Mouse (Mus musculus) kidney, adult 2 months (tissue): ENCODE measurements at regions not wholly inside any gene's neighbourhood (a gene's known extent, or its start where the extent isn't known, plus 50 kb on each side); places are given as distances from the start of the nearest gene placed in this dataset.

Source experiments
- DNase-seq: peaks from one replicate; pipeline ENCODE4 v3.0.0; 2021
- H3K27ac ChIP-seq: fragments of 200-500 bp; 2 replicates; pipeline ENCODE4 v1.5.1; 2012; ENCODE audit warnings: low read depth, low read length, control low read depth, inconsistent platforms; ENCODE audit not compliant: insufficient read depth
- H3K27me3 ChIP-seq: fragments of 200-500 bp; replicated peaks from 2 replicates; pipeline ENCODE4 v1.6.1; 2012; ENCODE audit warnings: mild to moderate bottlenecking, moderate library complexity, low read length, inconsistent platforms; ENCODE audit not compliant: control insufficient read depth, insufficient read depth
- H3K36me3 ChIP-seq: fragments of 200-500 bp; 2 replicates; pipeline ENCODE4 v1.6.1; 2012; ENCODE audit warnings: mild to moderate bottlenecking, moderate library complexity, low read length, inconsistent platforms; ENCODE audit not compliant: control insufficient read depth, insufficient read depth
- H3K4me1 ChIP-seq: fragments of 200-500 bp; 2 replicates; pipeline ENCODE4 v1.6.1; 2011; ENCODE audit warnings: low read length; ENCODE audit not compliant: control insufficient read depth, insufficient read depth
- H3K4me3 ChIP-seq: fragments of 200-500 bp; 2 replicates; pipeline ENCODE4 v1.5.1; 2011; ENCODE audit warnings: mild to moderate bottlenecking, low read depth, low read length, control low read depth; ENCODE audit not compliant: insufficient read depth
- CTCF ChIP-seq: fragments of 200-500 bp; conservative IDR thresholded peaks from 2 replicates; pipeline ENCODE4 v1.5.1; 2011; ENCODE audit warnings: low read depth, mild to moderate bottlenecking, control low read depth, low read length, moderate library complexity, mixed read lengths; ENCODE audit not compliant: insufficient read depth, insufficient read length
- POLR2A ChIP-seq: fragments of 200-500 bp; IDR thresholded peaks from one replicate; pipeline ENCODE4 v1.6.1; 2011; ENCODE audit warnings: low read depth, low read length, control low read depth
- WGBS: fragments of 180-500 bp; shearing (Covaris S2); methylation state at CpG from one replicate; pipeline ENCODE4 v1.1.7; 2018; 5-methylcytosine and 5-hydroxymethylcytosine counted together

GRCm38 (mm10) chr10:26494380-26494781 is 118.6 kb upstream of the L3mbtl3 start:
- Histone ChIP-seq H3K27me3 (no peaks in the 10 kb centered on the region), H3K36me3 (no peaks in the 10 kb centered on the region), H3K4me3 (no peak overlapping the region), H3K4me1 (no peaks in the 10 kb centered on the region), H3K27ac (no peak overlapping the region)
- peak; percentile 71 for TF ChIP-seq CTCF
- no peak for TF ChIP-seq POLR2A
- 35% methylated on average over 9 of the region's 9 CpGs for WGBS
- DNase-seq, result peak; percentile 56

DNA sequence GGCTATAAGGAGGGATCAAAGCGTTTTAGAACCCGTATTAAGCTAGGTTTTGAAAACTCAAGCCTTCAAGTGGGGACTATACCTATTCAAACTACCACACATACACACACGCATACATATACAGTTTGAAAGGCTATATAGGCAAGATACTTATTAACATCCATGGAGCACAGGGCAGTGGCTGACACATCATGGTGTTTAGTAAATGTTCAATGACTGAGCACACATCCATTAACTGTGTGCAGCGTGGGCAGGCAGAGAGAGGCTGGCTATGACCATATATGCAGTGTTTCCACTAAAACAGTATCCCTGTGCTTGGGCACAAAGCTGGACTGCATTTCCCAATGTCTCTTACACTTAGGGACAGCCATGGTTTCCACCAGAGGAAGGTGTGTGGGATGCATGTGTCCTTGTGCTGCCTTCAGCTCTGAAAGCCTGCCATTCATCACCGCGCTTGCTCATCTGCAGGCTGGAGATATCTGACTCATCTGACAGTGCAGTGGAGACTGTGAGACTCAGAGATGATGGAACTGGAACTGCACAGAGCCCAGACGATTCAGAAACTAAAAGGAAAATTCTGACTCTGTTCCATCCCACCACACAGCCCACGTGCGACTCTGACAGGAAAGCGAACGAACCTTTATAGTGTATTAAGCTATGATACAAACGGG is 124.6 kb upstream of the L3mbtl3 start:
- Histone ChIP-seq H3K27me3 (no peaks in the 10 kb centered on the region), H3K27ac (no peak overlapping the region), H3K4me3 (no peak overlapping the region), H3K36me3 (no peaks in the 10 kb centered on the region), H3K4me1 (no peaks in the 10 kb centered on the region)
- DNase-seq, result no peak
- TF ChIP-seq CTCF (no peak), POLR2A (no peak)
- WGBS, result 77% methylated on average over 12 of the region's 12 CpGs

GRCm38 (mm10) chr10:26520879-26521278 is 145.1 kb upstream of the L3mbtl3 start:
- Histone ChIP-seq H3K27me3 (no peaks in the 10 kb centered on the region; the same call in 1 of the 2 replicates), H3K36me3 (no peaks in the 10 kb centered on the region), H3K4me1 (no peaks in the 10 kb centered on the region), H3K4me3 (no peak overlapping the region), H3K27ac (no peak overlapping the region)
- DNase-seq, result no peak
- WGBS, result 61% methylated on average over 6 of the region's 6 CpGs
- TF ChIP-seq CTCF, result no peak
- TF ChIP-seq POLR2A, result no peak

DNA sequence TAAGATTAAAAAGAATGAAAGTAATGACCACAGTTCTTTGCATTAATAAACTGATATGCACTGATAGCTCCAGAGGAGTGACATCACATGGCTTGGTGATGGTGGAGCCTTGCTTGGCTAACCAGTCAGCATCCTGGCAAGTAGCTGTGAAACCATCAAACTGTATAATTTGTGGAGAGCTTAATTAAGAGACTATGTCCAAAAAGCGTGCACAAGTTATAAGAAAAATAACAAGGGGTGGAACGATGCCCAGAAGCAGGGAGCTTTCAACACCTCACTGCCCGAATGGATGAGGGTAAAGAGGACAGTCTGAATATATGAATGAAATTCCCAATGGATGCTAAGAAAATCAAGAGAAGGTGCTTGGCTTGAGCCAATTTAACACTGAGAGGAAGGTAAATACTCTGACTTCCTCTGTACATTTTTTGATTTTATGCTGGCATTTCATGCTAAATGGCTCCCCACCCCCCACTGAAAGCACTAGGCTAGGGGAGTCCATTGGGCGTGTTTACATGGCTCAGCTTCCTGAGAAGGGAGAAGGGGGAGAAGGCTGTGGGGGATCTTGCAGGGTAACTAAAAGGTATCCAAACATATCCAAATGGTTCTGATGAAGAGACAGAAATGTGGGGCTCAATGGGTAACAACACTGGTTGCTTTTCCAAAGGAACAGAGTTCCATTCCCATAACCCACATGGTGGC is 150.2 kb upstream of the L3mbtl3 start:
- WGBS, result 58% methylated on average over 4 of the region's 4 CpGs
- Histone ChIP-seq H3K27me3 (no peaks in the 10 kb centered on the region; the same call in 1 of the 2 replicates), H3K4me1 (no peaks in the 10 kb centered on the region), H3K27ac (no peak overlapping the region), H3K36me3 (no peaks in the 10 kb centered on the region), H3K4me3 (no peak overlapping the region)
- TF ChIP-seq CTCF (no peak), POLR2A (no peak)
- no peak for DNase-seq

GRCm38 (mm10) chr10:26540189-26540588 is 164.4 kb upstream of the L3mbtl3 start:
- no peaks in the 10 kb centered on the region for H3K4me1 ChIP-seq
- no peak overlapping the region for H3K27ac ChIP-seq
- H3K36me3 ChIP-seq, result no peaks in the 10 kb centered on the region
- peak; percentile 20 for DNase-seq
- no peaks in the 10 kb centered on the region for H3K27me3 ChIP-seq
- no peak for TF ChIP-seq CTCF
- TF ChIP-seq POLR2A, result no peak
- H3K4me3 ChIP-seq, result no peak overlapping the region

- 86% methylated on average over 1 of the region's 1 CpGs for WGBS
- Histone ChIP-seq H3K4me1 (no peaks in the 10 kb centered on the region), H3K4me3 (no peak overlapping the region), H3K27ac (no peak overlapping the region), H3K36me3 (no peaks in the 10 kb centered on the region), H3K27me3 (no peaks in the 10 kb centered on the region)
- DNase-seq, result no peak
- no peak for TF ChIP-seq CTCF
- TF ChIP-seq POLR2A, result no peak
Observed at GRCm38 (mm10) chr10:26544061-26544460, 168.3 kb upstream of the L3mbtl3 start.

DNA sequence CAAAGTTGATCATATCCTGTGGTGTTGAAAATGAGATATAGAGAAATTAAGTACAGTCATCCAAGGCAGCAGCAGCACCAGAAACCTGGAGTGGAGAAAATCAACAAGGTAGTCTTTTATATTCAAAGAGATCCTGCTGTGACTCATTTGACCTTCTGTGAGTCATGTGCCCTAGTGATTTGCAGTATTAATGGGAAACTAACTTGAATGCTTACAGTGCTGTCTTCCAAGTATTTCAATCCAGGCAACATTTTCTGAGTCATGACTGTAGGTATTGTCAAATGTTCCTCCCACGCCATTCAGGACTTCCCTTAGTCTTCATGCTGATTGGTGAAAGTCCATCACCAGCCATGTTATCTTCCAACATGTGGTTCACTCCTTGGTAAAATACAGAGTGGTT is 169.0 kb upstream of the L3mbtl3 start:
- Histone ChIP-seq H3K4me1 (no peaks in the 10 kb centered on the region), H3K36me3 (no peaks in the 10 kb centered on the region), H3K27ac (no peak overlapping the region), H3K27me3 (no peaks in the 10 kb centered on the region), H3K4me3 (no peak overlapping the region)
- no peak for DNase-seq
- TF ChIP-seq CTCF (no peak), POLR2A (no peak)
- WGBS, result 78% methylated on average over 1 of the region's 1 CpGs
